ENCODE assay signal across 8 mouse cellular contexts in the genomic region with DNA sequence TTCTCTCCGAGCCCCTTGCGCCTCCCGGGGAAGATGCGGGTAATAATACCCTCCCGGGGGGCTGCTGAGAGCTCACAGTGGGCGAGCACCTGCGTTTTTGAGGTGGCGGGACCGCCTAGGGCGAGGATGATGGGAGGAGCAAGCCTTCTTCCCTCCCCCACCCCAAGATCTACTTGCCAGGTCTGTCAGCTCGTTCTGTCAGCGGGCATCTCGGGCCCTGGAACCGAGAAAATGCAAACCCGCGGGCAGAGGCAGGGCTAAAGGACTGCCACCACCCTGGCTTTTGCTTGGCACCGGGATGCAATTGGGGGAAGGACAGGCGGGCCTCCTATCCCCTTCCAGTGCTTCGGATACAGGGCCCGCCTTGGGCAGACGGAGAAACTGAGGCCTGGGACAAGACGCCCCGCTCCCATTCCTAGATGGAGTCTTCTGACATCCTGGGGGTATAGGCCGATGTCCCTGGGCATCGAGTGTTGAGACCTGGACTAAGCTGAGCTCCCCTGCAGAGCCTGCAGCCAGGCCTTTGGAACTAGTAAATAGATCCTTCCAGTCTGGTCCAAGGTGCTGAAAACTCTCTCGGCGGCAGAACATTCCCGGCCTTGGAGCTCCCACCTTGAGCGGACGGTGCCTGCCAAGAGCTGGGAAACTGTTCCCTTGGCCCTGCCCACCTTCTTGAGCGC. TPM values are rescaled to one million over a fixed set of nuclear protein-coding genes. Genes with fewer than 3 reads are reported as not detected.
A peak's percentile ranks its signal among the peaks of the same experiment; 100 is the strongest.
DNase-seq lines count a peak whose midpoint lies in the region; ATAC-seq and TF ChIP-seq lines count a peak whose summit lies in the region.

No protein-coding gene starts in this region.

- peaks cover 38% of the 10 kb centered on the region for H3K79me2 ChIP-seq in C2C12 (ENCODE audit: control insufficient read depth, insufficient read depth)

- under 1% methylated on average over 31 of the region's 31 CpGs for WGBS in cerebellum, adult 2 months
- under 1% methylated on average over 31 of the region's 31 CpGs for WGBS in midbrain, embryonic 15.5 days

- peak overlapping the region; percentile 71 for H3K4me3 ChIP-seq in cerebellum, adult 2 months (replicated peaks; ENCODE audit: insufficient read depth, low read depth, low read length)
- peak overlapping the region; percentile 50 for H3K4me3 ChIP-seq in C2C12 (ENCODE audit: insufficient read depth, poor library complexity, severe bottlenecking)
- H3K4me3 ChIP-seq in embryonic fibroblast, embryonic 13.5 days (ENCODE audit: insufficient read depth, low read length), result peak overlapping the region; percentile 68
- peak overlapping the region; percentile 80 for H3K4me3 ChIP-seq in midbrain, embryonic 15.5 days

- peaks cover 12% of the 10 kb centered on the region for H3K36me3 ChIP-seq in C2C12 (ENCODE audit: control insufficient read depth, insufficient read depth)
- H3K36me3 ChIP-seq in midbrain, embryonic 15.5 days (replicated peaks), result no peaks in the 10 kb centered on the region

- peak overlapping the region; percentile 97 for H3K27ac ChIP-seq in cerebellum, adult 2 months (ENCODE audit: insufficient read depth, low read length)
- peak overlapping the region; percentile 90 for H3K27ac ChIP-seq in embryonic fibroblast, embryonic 13.5 days (ENCODE audit: insufficient read depth, low read length)
- peak overlapping the region; percentile 99 for H3K27ac ChIP-seq in midbrain, embryonic 15.5 days

- no peak; the same call in 1 of the 2 replicates for TF ChIP-seq POLR2A in cerebellum, adult 2 months (IDR thresholded peaks at IDR 0.05; ENCODE audit: borderline replicate concordance, insufficient read depth, low read length)
- no peak; the same call in 1 of the 2 replicates for TF ChIP-seq POLR2A in embryonic fibroblast, embryonic 13.5 days (IDR thresholded peaks at IDR 0.05; ENCODE audit: low read depth, low read length)

- peak in 1 of 2 experiments; percentile 80 for DNase-seq in cerebellum, adult 2 months
- no peak for DNase-seq in cerebellum, postnatal 4 days (ENCODE audit: low spot score in 2 of 2)
- DNase-seq in kidney, postnatal 10 days, result peak; percentile 44
- no peak for DNase-seq in urinary bladder, postnatal 14 days (ENCODE audit: low spot score)
- DNase-seq in thymus, postnatal 36 days, result no peak

- H3K9me3 ChIP-seq in midbrain, embryonic 15.5 days, result no peaks in the 10 kb centered on the region

- peaks cover 24% of the 10 kb centered on the region for H3K4me1 ChIP-seq in cerebellum, adult 2 months (ENCODE audit: control insufficient read depth, insufficient read depth, low read length)
- peaks cover 7% of the 10 kb centered on the region for H3K4me1 ChIP-seq in embryonic fibroblast, embryonic 13.5 days (ENCODE audit: control insufficient read depth, insufficient read depth, low read length)
- peaks cover 42% of the 10 kb centered on the region for H3K4me1 ChIP-seq in midbrain, embryonic 15.5 days

- peaks cover 34% of the 10 kb centered on the region for H3K79me3 ChIP-seq in C2C12 (ENCODE audit: low read depth)

- H3K27me3 ChIP-seq in cerebellum, adult 2 months (ENCODE audit: control insufficient read depth, insufficient read depth, low read length), result no peaks in the 10 kb centered on the region
- H3K27me3 ChIP-seq in C2C12 (ENCODE audit: control insufficient read depth, insufficient read depth, insufficient read length), result no peaks in the 10 kb centered on the region
- no peaks in the 10 kb centered on the region for H3K27me3 ChIP-seq in midbrain, embryonic 15.5 days (replicated peaks)

- peak; percentile 46 for ATAC-seq in midbrain, embryonic 15.5 days (replicated peaks)

- no peak for TF ChIP-seq CTCF in cerebellum, adult 2 months (IDR thresholded peaks at IDR 0.05; ENCODE audit: borderline replicate concordance, insufficient read depth, low read depth, low read length)
- TF ChIP-seq CTCF in C2C12 (IDR thresholded peaks at IDR 0.05; ENCODE audit: control insufficient read depth, insufficient read depth, insufficient read length), result no peak
- TF ChIP-seq CTCF in embryonic fibroblast, embryonic 13.5 days (IDR thresholded peaks at IDR 0.05; ENCODE audit: borderline replicate concordance, insufficient read depth, low read length), result no peak

- peak overlapping the region; percentile 71 for H3K9ac ChIP-seq in midbrain, embryonic 15.5 days

- peak overlapping the region; percentile 78 for H3K4me2 ChIP-seq in midbrain, embryonic 15.5 days

- peak overlapping the region; percentile 36 for H3ac ChIP-seq in C2C12 (ENCODE audit: control insufficient read depth, insufficient read length, low read depth)

TF ChIP-seq in C2C12, 6 proteins besides CTCF, POLR2A, EP300 and RAD21:
- TF ChIP-seq CEBPB (IDR thresholded peaks at IDR 0.05; ENCODE audit: low read depth) (no peak), USF1 (IDR thresholded peaks at IDR 0.05; ENCODE audit: low read depth) (no peak), MYOD1 (IDR thresholded peaks at IDR 0.05; ENCODE audit: control insufficient read depth, insufficient read length, low read depth) (no peak), FOSL1 (IDR thresholded peaks at IDR 0.05; ENCODE audit: insufficient read depth, low read length, poor library complexity, severe bottlenecking) (no peak), MAX (IDR thresholded peaks at IDR 0.05) (no peak), MYOG (IDR thresholded peaks at IDR 0.05; ENCODE audit: control insufficient read depth, extremely low read depth, insufficient read length) (no peak)

RNA-seq across cellular contexts. Expression of a gene that starts 0.8 kb away (rescaled TPM):
- polyA plus RNA-seq in cerebellum, adult 2 months (2012; rRNA removed), result 37.0 and 41.0 TPM in 2 replicates
- 18.2 TPM for polyA plus RNA-seq in C2C12 (2012; fragmentation: generic; extraction: Trizol)
- 55.5 and 64.8 TPM in 2 replicates for polyA plus RNA-seq in embryonic fibroblast, embryonic 13.5 days (2011; ENCODE audit: insufficient read length, low read depth, missing spikeins)
- polyA plus RNA-seq in midbrain, embryonic 15.5 days (2015; fragmentation: Nextera tagmentation; extraction: Ambion mirVana), result 25.4 and 28.0 TPM in 2 replicates
